In the genomic region with DNA sequence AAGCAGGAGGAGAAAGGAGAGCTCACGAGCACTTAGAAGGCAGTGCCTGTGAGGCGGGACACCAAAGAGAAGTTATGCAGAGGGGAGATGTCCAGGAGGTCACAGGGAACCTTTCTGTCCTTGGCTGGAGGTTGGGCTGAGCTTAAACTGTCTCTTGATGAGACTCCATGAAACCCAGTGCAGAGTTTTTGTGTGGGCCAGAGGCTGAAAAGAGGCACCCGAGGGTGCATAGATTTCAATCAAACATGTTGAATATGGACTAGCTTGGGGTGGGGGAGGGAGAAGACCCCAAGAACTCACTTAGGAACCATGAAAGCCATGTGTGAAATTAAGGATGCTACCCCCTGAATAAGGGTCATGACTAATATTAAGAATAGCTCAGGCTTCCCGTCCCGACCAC, we compare ENCODE assay signal across 37 mouse cellular contexts. TPM values are rescaled to one million over a fixed set of nuclear protein-coding genes. Genes with fewer than 3 reads are reported as not detected.
"Had no signal": no experiment of that assay in that cellular context is flagged by ENCODE, and none has a peak within 500 bp of the region (broad histone marks: within the 10 kb centered on the region; RNA-seq: fewer than 3 reads in every experiment).

Rpl36-ps4 (plus strand) TSS at position 301 of the 400 bp plus-strand sequence.

- DNase-seq: heart, postnatal 10 days; heart, postnatal 14 days; heart, postnatal 36 days; heart, postnatal 4 days; kidney, adult 18-20 months; kidney, postnatal 10 days; kidney, postnatal 4 days; layer of hippocampus, adult 9-11 months; layer of hippocampus, postnatal 36 days had no signal

- H3K27ac ChIP-seq: heart, embryonic 10.5 days; heart, embryonic 13.5 days; heart, embryonic 15.5 days; hindbrain, embryonic 10.5 days; hindbrain, embryonic 12.5 days; hindbrain, embryonic 13.5 days; hindbrain, embryonic 14.5 days; hindbrain, embryonic 15.5 days; hindbrain, postnatal 0 days; intestine, embryonic 15.5 days; kidney, embryonic 15.5 days; kidney, postnatal 0 days; layer of hippocampus, adult 2 months had no signal

- H3K27me3 ChIP-seq: heart, embryonic 12.5 days; heart, embryonic 13.5 days; heart, embryonic 15.5 days; hindbrain, embryonic 12.5 days; hindbrain, embryonic 13.5 days; hindbrain, embryonic 15.5 days; intestine, embryonic 15.5 days; kidney, embryonic 15.5 days had no signal

- ATAC-seq: hindbrain, embryonic 16.5 days; hindbrain, postnatal 0 days; inflammation-experienced regulatory T-cells, adult 6 months; intestine, embryonic 15.5 days; intestine, embryonic 16.5 days; intestine, postnatal 0 days had no signal

- H3K9ac ChIP-seq: heart, embryonic 12.5 days; heart, embryonic 13.5 days; heart, embryonic 15.5 days; hindbrain, embryonic 12.5 days; hindbrain, embryonic 13.5 days; hindbrain, embryonic 14.5 days; hindbrain, embryonic 15.5 days; intestine, embryonic 15.5 days; kidney, embryonic 15.5 days had no signal

- H3K36me3 ChIP-seq: heart, embryonic 10.5 days; heart, embryonic 12.5 days; heart, embryonic 13.5 days; heart, embryonic 15.5 days; hindbrain, embryonic 10.5 days; hindbrain, embryonic 12.5 days; hindbrain, embryonic 13.5 days; hindbrain, embryonic 15.5 days; intestine, embryonic 15.5 days; kidney, embryonic 15.5 days had no signal

- H3K4me2 ChIP-seq: heart, embryonic 11.5 days; heart, embryonic 12.5 days; heart, embryonic 13.5 days; heart, embryonic 15.5 days; hindbrain, embryonic 12.5 days; hindbrain, embryonic 13.5 days; hindbrain, embryonic 14.5 days; hindbrain, embryonic 15.5 days; intestine, embryonic 15.5 days; kidney, embryonic 15.5 days had no signal

- H3K4me1 ChIP-seq: heart, embryonic 13.5 days; heart, embryonic 15.5 days; hindbrain, embryonic 12.5 days; hindbrain, embryonic 13.5 days; hindbrain, embryonic 15.5 days; intestine, embryonic 15.5 days; kidney, embryonic 15.5 days had no signal

- H3K4me3 ChIP-seq: heart, embryonic 10.5 days; heart, embryonic 12.5 days; heart, embryonic 13.5 days; heart, embryonic 15.5 days; hindbrain, embryonic 10.5 days; hindbrain, embryonic 12.5 days; hindbrain, embryonic 13.5 days; hindbrain, embryonic 15.5 days; intestine, embryonic 15.5 days; kidney, embryonic 15.5 days; layer of hippocampus, adult 2 months had no signal

- H3K9me3 ChIP-seq: heart, embryonic 10.5 days; heart, embryonic 12.5 days; heart, embryonic 15.5 days; hindbrain, embryonic 10.5 days; hindbrain, embryonic 12.5 days; hindbrain, embryonic 13.5 days; hindbrain, embryonic 15.5 days; intestine, embryonic 15.5 days; kidney, embryonic 15.5 days had no signal

RNA-seq across cellular contexts. Expression of gene Rpl36-ps4, which starts in this region (rescaled TPM):
- polyA plus RNA-seq: heart, embryonic 10.5 days; heart, embryonic 11.5 days; heart, embryonic 12.5 days; heart, embryonic 13.5 days; heart, embryonic 14.5 days; heart, embryonic 15.5 days; heart, embryonic 16.5 days; heart, postnatal 0 days; hindbrain, embryonic 10.5 days; hindbrain, embryonic 11.5 days; hindbrain, embryonic 12.5 days; hindbrain, embryonic 13.5 days; hindbrain, embryonic 14.5 days; hindbrain, embryonic 15.5 days; hindbrain, embryonic 16.5 days; hindbrain, postnatal 0 days; inflammation-experienced regulatory T-cells, adult 6 months; intestine, embryonic 14.5 days; intestine, embryonic 15.5 days; intestine, embryonic 16.5 days; intestine, postnatal 0 days; kidney, adult 2 months; kidney, embryonic 14.5 days; kidney, embryonic 15.5 days; kidney, embryonic 16.5 days; kidney, postnatal 0 days; large intestine, adult 2 months had no signal
